Mouse (Mus musculus) bone marrow macrophage, adult 2 months (primary cell): ENCODE data around the gene Gabbr2. TPM values are rescaled to one million over a fixed set of nuclear protein-coding genes. Genes with fewer than 3 reads are reported as not detected.
"Not testable (repeated sequence)": the region's sequence is repeated elsewhere in the genome, so short reads cannot be mapped to it uniquely, and the experiment has no call there.

Source experiments
- H3K27ac ChIP-seq: 2 replicates; pipeline ENCODE4 v1.5.1; 2012; ENCODE audit warnings: low read depth, low read length; ENCODE audit not compliant: insufficient read depth
- H3K4me1 ChIP-seq: 2 replicates; pipeline ENCODE4 v1.6.1; 2012; ENCODE audit warnings: low read length; ENCODE audit not compliant: control insufficient read depth, insufficient read depth
- H3K4me3 ChIP-seq: 2 replicates; pipeline ENCODE4 v1.5.1; 2012; ENCODE audit warnings: mild to moderate bottlenecking, low read length, moderate library complexity; ENCODE audit not compliant: insufficient read depth
- CTCF ChIP-seq: IDR thresholded peaks from 2 replicates; pipeline ENCODE4 v1.5.1; 2012; ENCODE audit warnings: low read depth, mild to moderate bottlenecking, low read length, moderate library complexity
- POLR2A ChIP-seq: IDR thresholded peaks from 2 replicates; pipeline ENCODE4 v1.6.1; 2012; ENCODE audit warnings: mild to moderate bottlenecking, low read depth, low read length, borderline replicate concordance
- polyA plus RNA-seq: library from polyadenylated mRNA; stranded (reverse); fragments of >200 nt; gene quantifications from 2 replicates; pipeline ENCODE4 v1.2.4, GENCODE M21; 2012; ENCODE audit not compliant: missing spikeins, insufficient read depth, insufficient read length

The Gabbr2 gene
- polyA plus RNA-seq, 1 experiment: 0.74 TPM

- Histone ChIP-seq H3K4me3 (no peak overlapping the region), H3K4me1 (no peaks in the 10 kb centered on the region), H3K27ac (no peak overlapping the region)
- TF ChIP-seq CTCF (no peak), POLR2A (no peak)
These were observed 334.6 kb downstream of the Gabbr2 start for GRCm38 (mm10) chr4:46657116-46657515.

GRCm38 (mm10) chr4:46655956-46656355 is 335.7 kb downstream of the Gabbr2 start:
- no peak for TF ChIP-seq POLR2A
- no peak for TF ChIP-seq CTCF
- Histone ChIP-seq H3K4me3 (no peak overlapping the region), H3K27ac (no peak overlapping the region), H3K4me1 (0 out of 2 replicates have a peak, but pooled peaks cover under 1% of the 10 kb centered on the region)

GRCm38 (mm10) chr4:46655298-46655697 is 336.4 kb downstream of the Gabbr2 start:
- Histone ChIP-seq H3K4me3 (no peak overlapping the region), H3K4me1 (peaks cover 4% of the 10 kb centered on the region; the same call in 1 of the 2 replicates), H3K27ac (no peak overlapping the region)
- TF ChIP-seq CTCF: no peak
- no peak for TF ChIP-seq POLR2A

- peak within 1 kb of the TSS; percentile 81 for H3K27ac ChIP-seq
These were observed 341.5 kb downstream of the Gabbr2 start, which contains the start of gene Tbc1d2 for GRCm38 (mm10) chr4:46650086-46650753. Gene Tbc1d2, minus strand, starts transcription at chr4:46650209.

GRCm38 (mm10) chr4:46649161-46649560 is 342.5 kb downstream of the Gabbr2 start:
- Histone ChIP-seq H3K4me1 (peaks cover 17% of the 10 kb centered on the region), H3K27ac (no peak overlapping the region), H3K4me3 (peak overlapping the region; percentile 85)
- TF ChIP-seq CTCF: no peak
- no peak for TF ChIP-seq POLR2A

More at GRCm38 (mm10) chr4:46650086-46650753, 341.5 kb downstream of the Gabbr2 start, which contains the start of gene Tbc1d2:
- TF ChIP-seq CTCF (no peak), POLR2A (no peak)
- Histone ChIP-seq H3K4me1 (peaks cover 17% of the 10 kb centered on the region), H3K4me3 (peak within 1 kb of the TSS; percentile 85)

GRCm38 (mm10) chr4:46643676-46644112 is 348.0 kb downstream of the Gabbr2 start:
- no peak for TF ChIP-seq CTCF
- TF ChIP-seq POLR2A: no peak
- H3K4me1 ChIP-seq: peaks cover 29% of the 10 kb centered on the region
- no peak overlapping the region for H3K4me3 ChIP-seq
- H3K27ac ChIP-seq: peak overlapping the region; percentile 93

- Histone ChIP-seq H3K4me3 (no peak overlapping the region), H3K27ac (peak overlapping the region; percentile 93), H3K4me1 (peaks cover 24% of the 10 kb centered on the region)
- TF ChIP-seq CTCF (no peak), POLR2A (no peak)
These were observed 348.6 kb downstream of the Gabbr2 start for GRCm38 (mm10) chr4:46642924-46643675.

GRCm38 (mm10) chr4:46641283-46641682 is 350.4 kb downstream of the Gabbr2 start:
- Histone ChIP-seq H3K4me1 (peaks cover 24% of the 10 kb centered on the region), H3K4me3 (no peak overlapping the region), H3K27ac (no peak overlapping the region)
- TF ChIP-seq CTCF: no peak

GRCm38 (mm10) chr4:46639866-46640265 is 351.8 kb downstream of the Gabbr2 start:
- Histone ChIP-seq H3K4me3 (no peak overlapping the region), H3K27ac (no peak overlapping the region), H3K4me1 (peaks cover 30% of the 10 kb centered on the region)
- TF ChIP-seq POLR2A (no peak), CTCF (no peak)

GRCm38 (mm10) chr4:46637250-46637649 is 354.4 kb downstream of the Gabbr2 start:
- H3K4me3 ChIP-seq, H3K27ac ChIP-seq: not testable (repeated sequence)
- H3K4me1 ChIP-seq: peaks cover 15% of the 10 kb centered on the region
